Mouse (Mus musculus) kidney, postnatal 25 days (tissue): ENCODE data around the gene Npc1l1.
A peak's percentile ranks its signal among the peaks of the same experiment; 100 is the strongest.
"Not testable (repeated sequence)": the region's sequence is repeated elsewhere in the genome, so short reads cannot be mapped to it uniquely, and the experiment has no call there.

Experiments
- DNase-seq, 2 experiments: peaks; one replicate each; pipeline ENCODE4 v3.0.0; 2021; ENCODE audit warnings: mixed read lengths in 2 of 2

Gene Npc1l1

GRCm38 (mm10) chr11:6230012-6230411, at the start of gene Npc1l1:
Gene Npc1l1, minus strand, starts transcription at chr11:6230143.
- DNase-seq = no peak

DNA sequence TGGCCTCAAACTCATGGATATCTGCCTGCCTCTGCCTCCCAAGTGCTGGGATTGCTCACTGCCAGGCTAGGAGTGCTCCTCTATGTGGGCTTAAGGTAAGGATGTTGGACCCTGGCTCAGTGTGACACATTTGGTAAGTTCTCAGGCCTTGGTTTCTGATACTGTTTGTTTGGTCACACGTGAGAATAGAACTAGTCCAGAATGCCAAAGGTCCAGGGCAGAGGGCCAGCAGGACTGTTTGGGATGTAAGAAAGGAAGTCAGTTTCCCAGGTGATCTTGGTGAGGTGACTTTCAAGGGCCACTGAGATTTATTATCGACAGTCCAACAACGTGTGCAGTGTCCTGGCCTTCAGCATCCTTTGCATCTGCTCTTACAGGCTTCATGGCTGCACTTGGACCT, 46.5 kb upstream of the Npc1l1 start:
- peak in 1 of 2 experiments; percentile 24 for DNase-seq

- no peak for DNase-seq
Measured at GRCm38 (mm10) chr11:6275094-6275484, 45.1 kb upstream of the Npc1l1 start.

DNA sequence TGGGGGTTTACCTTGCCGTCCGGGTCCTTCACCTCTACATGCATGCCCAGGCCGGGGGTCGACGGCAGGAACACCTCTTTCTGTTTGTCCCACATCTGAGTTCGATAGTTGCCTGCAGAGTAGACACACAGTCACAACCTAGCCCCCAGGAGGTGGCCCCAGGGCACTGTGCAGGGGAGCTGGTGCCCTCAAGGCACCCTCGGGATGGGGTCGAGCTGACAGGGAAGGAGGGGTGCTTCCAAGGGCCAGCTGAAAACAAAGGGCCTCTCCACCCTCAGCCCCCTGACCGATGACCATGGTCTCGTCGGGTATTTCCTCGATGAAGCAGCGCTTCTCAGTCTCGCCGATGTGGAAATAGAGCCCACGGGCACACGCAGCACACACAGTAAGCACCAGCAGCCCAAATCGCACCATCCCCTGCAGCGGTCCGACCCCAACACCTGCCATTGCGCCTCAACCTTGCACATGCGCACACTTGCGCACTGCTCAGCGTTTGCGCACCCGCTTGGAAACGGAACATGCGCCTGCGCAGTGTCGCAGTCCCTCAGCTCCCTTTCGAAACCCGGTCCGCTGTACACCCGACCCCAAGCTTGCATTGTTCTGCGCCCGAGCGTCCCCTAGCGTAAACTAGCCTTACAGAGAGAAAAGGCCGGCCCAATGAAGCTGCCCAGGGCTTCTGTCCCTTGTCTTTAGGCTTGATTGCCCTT, 44.6 kb upstream of the Npc1l1 start, which contains the start of gene Tmed4:
Gene Tmed4, minus strand, starts transcription at position 484 of the 707 bp plus-strand sequence.
- DNase-seq = peak; percentile 99 to 100

- peak; percentile 30 to 55 for DNase-seq
Measured at GRCm38 (mm10) chr11:6273607-6274006, 43.7 kb upstream of the Npc1l1 start.

DNA sequence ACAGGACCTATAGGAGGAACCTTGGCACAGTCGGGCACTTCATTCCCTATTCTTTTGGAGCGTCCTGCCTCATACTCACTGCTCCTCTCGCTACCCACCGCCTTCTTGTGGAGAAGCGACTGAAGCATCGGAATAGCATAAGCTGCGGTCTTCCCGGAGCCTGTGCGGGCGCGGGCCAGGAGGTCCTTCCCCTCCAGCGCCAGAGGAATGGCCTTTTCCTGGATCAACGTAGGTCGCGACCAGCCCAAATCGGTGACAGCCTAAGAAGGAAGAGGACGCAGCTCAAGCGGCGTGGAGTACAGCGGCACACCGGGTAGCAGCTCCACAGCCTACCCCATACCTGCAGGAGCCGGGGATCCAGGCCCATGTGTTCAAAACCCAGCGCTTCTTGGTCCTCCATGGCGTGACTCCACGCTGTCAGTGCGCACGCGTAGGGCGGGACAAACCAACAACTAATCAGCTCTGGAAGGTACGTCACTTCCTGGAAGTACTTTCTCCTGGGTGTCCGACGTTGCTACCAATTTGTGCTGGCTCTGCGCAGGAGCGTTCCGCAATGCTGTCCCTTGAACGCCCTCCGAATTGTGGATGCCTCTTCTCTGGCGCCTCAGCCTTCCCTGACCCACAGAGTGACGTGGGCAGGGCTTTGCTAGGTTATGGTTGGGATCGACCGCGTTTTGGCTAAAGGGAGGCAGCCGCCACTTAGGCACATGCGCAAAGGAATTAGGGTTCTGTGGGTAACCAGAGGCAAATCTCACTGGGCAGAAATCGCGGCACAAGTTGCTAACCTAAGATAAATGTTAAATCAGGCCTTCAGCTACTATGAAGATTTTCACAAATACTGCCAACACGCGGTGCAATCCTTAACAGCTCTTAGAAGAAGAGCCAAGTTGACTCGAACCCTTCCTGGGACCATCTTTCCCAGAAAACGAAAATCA, 37.6 kb upstream of the Npc1l1 start, which contains the start of gene Ddx56:
Gene Ddx56, minus strand, starts transcription at position 453 of the 935 bp plus-strand sequence.
- peak; percentile 93 to 96 for DNase-seq

- DNase-seq = no peak
Measured at GRCm38 (mm10) chr11:6266621-6267020, 36.7 kb upstream of the Npc1l1 start.

DNA sequence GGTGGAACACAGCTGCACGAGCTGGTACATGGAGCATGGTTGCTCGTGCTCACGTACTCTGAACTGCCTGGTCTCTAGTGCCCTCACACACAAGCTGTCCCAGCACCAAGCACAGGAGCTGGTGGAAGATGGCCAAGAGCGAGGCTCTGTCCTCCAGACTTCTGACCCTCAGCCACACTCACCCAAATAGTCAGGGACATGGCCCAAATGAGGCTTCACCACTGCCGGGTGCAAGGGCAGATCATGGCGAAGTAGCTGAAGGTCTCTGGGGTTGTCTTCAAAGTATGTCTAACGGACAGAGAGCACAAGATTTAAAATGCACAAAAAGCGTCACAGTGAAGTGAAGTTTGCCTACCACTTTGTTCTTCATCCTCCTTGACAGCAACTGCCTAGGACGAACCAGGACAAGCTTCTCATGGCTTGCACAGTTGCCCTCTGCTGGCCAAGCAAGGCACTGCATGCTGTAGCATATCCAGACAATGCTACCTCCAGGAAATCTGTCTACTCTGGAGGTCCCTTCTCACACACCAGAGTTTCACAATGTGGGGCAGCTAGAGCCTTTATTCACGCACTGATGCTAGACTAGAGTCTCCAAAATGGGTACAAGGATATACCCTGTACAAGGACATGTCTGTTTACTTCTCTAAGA, 31.6 kb upstream of the Npc1l1 start:
- DNase-seq = peak; percentile 77 to 89

DNA sequence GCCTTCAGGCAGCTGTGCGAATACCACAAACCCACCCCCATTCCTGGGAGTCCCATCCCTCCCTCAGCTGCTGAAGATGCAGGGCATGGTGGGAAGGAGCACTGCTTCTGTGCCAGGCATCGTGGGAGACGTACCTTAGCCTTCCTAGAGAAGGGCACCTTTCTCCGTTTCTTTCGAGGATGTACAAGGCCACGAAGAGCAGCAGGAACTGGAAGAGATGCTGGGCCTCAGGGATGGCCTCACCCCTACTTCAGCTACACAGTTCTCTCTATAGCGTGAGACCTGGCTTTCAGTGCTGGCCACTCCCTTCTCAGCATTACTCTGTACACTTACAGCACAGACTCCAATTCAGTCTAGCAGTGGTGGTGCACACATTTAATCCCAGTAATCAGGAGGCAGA, 29.5 kb upstream of the Npc1l1 start:
- no peak for DNase-seq

DNA sequence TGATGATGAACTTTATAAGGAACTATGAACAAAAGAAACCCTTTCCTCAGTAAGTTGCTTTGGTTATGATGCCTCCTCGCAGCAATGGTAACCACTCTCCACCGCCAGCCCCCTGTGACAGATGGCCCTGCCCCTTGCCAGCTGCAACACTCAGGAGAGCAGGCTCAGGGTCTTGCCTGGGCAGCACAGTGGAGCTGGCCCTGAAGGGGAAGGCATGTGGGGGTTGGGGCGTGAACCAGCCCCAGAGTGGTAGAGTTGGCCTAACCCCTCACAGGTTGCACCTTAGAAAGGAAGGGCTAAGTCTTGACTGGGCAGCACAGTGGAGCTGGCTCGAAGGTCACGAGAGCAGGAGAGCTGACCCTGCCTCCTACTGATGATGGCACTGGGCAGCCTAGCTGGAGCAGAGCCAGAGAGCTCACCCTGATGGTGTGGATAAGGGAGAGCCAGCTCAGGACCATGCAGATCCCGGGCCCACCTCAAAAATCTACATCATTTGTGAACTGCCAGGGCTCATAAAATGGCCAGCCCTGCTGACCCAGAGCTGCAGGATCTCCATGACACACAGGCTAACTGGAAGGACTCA, 26.6 kb upstream of the Npc1l1 start:
- peak; percentile 62 to 73 for DNase-seq

DNA sequence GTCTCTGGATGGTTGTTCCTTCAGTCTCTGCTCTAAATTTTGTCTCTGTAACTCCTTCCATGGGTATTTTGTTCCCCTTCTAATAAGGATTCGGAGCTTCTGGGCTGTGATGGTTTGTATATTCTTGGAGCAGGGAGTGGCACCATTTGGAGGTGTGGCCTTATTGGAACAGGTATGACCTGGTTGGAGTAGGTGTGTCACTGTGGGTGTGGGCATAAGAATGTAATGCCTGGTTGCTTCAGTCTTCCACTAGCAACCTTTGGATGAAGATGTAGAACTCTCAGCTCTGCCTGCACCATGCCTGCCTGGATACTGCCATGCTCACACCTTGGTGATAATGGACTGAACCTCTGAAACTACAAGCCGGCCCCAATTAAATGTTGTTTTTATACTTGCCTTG, 24.7 kb upstream of the Npc1l1 start:
- not testable (repeated sequence) for DNase-seq

- no peak for DNase-seq
Measured at GRCm38 (mm10) chr11:6252824-6253223, 22.9 kb upstream of the Npc1l1 start.

DNA sequence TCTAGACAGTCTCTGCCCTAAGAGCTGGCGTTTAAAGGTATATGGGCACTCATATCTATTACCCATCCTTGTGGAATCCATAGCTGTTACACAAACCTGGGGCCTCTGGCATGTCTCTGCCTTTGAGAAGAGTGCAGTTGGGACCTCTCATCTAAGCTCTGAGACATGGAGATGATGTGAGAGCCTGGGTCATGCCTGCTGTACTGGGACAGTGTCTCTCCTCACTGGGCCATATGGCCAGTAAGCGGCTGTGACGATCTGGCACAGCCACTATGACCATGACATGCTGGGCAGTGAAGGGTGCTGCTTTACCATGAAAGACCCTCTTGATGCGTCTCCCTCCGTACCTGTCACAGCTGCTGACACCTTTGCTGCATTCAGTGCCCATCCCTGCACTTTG, 22.3 kb upstream of the Npc1l1 start:
- no peak for DNase-seq

- no peak for DNase-seq
Measured at GRCm38 (mm10) chr11:6244707-6245106, 14.8 kb upstream of the Npc1l1 start.

GRCm38 (mm10) chr11:6233025-6233424, 3.1 kb upstream of the Npc1l1 start:
- DNase-seq = no peak

DNA sequence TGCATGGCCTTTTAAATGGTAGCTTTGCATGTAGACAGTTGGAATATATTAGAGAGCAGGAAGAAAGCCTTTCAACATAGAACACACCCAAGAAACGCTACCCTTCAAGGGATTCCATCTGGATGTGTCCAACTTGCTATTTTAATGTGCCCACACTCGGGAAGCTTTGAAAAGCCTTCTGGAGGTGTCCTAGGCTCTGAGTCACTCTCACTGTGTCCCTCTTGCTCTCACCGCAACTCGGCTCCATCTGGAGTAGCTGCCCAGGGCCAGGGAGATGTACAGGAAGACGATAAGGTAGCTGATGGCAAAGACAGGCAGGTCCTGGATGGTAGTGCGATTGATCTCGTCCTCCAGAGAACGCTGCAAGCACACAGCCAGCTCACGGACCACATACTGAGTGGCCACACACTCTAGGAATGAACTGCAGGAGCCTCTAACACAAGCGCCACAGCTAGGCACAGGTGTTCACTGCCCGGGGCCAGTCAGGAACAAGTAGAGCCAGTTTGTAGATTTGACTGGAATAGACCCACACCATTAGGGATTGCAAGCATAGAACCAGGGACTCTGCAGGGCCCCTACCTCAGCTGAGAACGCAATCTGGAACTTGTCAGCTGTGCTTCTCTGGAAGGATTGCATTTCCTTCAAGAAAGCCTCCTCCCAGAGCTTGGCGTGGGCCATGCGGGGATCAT, 5.3 kb downstream of the Npc1l1 start:
- DNase-seq = peak in 1 of 2 experiments; percentile 11

DNA sequence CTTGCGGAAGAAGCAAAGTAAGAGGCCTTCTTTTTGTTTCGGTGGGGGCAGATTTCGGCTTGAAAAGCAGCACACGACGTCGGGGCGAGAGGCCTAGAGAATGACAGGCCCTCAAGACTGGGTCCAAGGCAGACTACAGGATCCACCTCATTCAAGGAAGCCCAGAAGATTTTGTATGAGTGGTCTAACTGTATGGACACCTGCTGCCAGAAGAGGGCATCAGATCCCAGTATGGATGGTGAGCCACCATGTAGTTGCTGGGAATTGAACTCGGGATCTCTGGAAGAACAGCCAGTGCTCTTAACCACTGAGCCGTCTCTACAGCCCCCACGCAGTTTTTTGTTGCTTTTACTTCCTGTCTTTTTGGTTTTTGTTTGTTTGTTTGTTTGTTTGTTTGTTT, 7.8 kb downstream of the Npc1l1 start:
- DNase-seq = no peak

DNA sequence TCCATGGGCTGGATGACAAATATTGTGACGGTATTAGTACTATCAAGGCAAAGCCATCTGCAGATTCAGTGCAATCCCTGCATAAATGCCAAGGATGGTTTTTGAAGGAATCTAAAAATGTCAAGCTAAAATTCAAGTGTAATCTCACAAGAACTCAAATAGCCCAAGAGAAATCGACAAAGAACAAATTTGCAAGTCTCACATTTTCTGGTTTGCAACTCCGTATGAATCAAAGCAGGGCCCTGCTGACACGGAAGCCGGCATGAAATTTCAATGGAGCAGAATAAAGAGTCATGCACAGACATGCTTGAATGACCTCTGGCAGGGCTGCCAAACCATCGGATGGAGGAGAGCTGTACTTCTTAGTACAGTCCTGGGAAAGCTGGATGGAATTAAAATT, 10.0 kb downstream of the Npc1l1 start:
- peak in 1 of 2 experiments; percentile 8 for DNase-seq

- no peak for DNase-seq
Measured at GRCm38 (mm10) chr11:6218189-6218896, 11.6 kb downstream of the Npc1l1 start.

GRCm38 (mm10) chr11:6216834-6217233, 13.1 kb downstream of the Npc1l1 start:
- no peak for DNase-seq

- DNase-seq = no peak
Measured at GRCm38 (mm10) chr11:6208158-6208557, 21.8 kb downstream of the Npc1l1 start.
